Mouse (Mus musculus): Measurements from ENCODE around the gene Kcnn4.

DNA sequence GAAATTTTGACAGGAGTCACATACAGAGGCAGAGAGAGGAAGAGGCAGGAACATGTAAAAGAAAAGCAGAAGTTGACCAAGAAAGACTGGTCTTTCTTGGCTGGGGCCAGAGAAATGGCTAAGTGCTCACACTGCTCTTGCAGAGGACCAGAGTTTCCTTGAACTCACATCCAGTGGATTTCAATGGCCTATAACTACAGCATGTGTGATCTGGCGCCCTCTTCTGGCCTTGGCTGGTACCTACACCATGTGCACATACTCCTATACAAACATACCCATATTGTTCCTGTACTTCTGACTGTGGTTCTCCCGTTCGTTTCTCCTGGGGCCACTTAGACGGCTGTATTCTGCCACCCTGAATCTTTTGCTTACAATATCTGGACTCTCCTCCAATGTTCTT lies 9.1 kb upstream of the Kcnn4 start:
- no peak for TF ChIP-seq POLR2A (IDR thresholded peaks at IDR 0.05; ENCODE audit: control insufficient read depth, extremely low read depth, insufficient read depth, low read length, poor library complexity)
- no peak for TF ChIP-seq CTCF (IDR thresholded peaks at IDR 0.05; ENCODE audit: borderline replicate concordance, control insufficient read depth, extremely low read depth, insufficient read depth, low read length, poor library complexity)
